Mouse (Mus musculus): ENCODE results near the gene Panx2.

DNA sequence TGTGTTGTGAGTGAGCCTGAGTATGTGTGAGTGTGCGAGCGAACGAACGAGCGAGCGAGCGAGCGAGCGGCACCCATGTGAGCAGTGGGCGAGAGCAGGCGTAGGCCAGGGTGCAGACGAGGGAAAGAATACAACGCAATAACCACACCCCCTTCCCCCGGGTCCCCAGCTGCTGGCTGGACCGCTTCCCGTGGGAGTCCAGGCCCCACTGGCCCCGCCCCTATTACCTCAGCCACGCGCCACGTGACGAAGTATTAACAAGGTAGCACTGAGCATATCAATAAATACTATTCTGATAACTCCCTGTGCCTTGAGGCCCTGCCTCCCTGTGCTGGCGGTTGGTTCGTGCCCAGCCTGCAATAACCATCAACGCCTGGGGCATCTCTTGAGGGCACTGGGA, 11.1 kb downstream of the Panx2 start:
- TF ChIP-seq USF1 (IDR thresholded peaks at IDR 0.05; ENCODE audit: low read depth) (no peak), CTCF (IDR thresholded peaks at IDR 0.05; ENCODE audit: control insufficient read depth, insufficient read depth, insufficient read length) (no peak), MYOD1 (IDR thresholded peaks at IDR 0.05; ENCODE audit: control insufficient read depth, insufficient read length, low read depth) (no peak), MAX (IDR thresholded peaks at IDR 0.05) (no peak), MYOG (IDR thresholded peaks at IDR 0.05; ENCODE audit: control insufficient read depth, extremely low read depth, insufficient read length) (no peak), CEBPB (IDR thresholded peaks at IDR 0.05; ENCODE audit: low read depth) (no peak), FOSL1 (IDR thresholded peaks at IDR 0.05; ENCODE audit: insufficient read depth, low read length, poor library complexity, severe bottlenecking) (no peak)
